Mouse (Mus musculus): ENCODE results near the gene Fkbp1a. TPM values are rescaled to one million over a fixed set of nuclear protein-coding genes. Genes with fewer than 3 reads are reported as not detected.

The Fkbp1a gene
- polyA plus RNA-seq, 1 experiment, result 37.1 TPM

DNA sequence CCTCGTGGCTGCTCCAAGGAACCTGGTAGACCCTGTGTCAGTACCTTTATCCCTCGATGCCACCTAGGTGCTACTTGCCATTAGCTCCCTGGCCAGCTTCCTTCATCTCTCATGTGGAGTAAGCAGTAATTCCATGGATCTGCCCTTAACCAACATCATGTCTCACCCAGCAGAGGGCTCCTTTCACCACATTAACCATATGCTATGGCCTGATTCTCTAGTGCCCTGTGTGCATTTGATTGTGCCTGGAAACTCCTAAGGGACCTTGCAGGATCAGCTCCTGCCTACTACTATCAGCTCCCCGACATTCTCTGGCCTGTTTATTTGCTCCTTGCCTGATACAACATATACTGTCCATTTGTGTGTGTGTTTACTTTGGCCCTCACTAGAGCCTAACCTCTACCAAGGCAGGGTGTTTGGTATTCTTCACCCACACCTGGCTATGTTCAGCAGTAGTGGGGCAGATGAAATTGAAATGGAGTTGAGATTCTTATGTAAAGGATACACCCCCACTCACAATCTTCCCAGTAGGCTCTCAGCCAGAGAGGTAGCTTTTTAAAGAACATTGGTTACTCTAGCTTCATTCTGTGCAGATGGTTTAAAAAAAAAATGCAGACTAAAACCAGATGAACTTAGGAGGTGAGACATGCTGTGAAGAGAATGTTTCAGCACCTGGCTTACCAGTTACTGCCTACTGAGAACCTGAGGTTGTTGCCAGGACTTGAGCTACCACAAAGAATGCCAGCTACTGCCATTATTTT, 28.6 kb upstream of the Fkbp1a start:
- H3K36me3 ChIP-seq (ENCODE audit: control insufficient read depth, insufficient read depth, low read length), result peaks cover 30% of the 10 kb centered on the region

DNA sequence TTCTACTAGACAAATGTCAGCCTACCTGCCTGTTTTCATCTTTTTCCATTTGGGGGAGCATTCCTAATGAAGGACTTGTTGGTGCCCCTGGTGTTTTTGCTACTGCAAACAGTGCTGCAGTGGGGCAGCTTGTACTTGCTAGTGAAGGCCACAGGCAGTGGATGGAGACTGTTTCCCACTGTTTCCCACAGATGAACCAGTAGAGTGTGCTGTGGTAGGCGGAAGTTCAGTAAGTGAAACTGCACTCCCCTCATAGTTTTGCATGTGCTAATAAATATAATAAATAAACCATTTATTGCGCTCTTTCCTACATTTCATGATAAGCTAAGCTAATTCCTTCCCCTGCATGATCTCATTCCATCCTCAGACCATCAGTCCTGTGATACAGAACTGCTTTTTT, 23.3 kb upstream of the Fkbp1a start:
- Histone ChIP-seq H3K27ac (ENCODE audit: insufficient read depth, low read length) (no peak overlapping the region), H3K36me3 (ENCODE audit: control insufficient read depth, insufficient read depth, low read length) (peaks cover 6% of the 10 kb centered on the region), H3K4me3 (ENCODE audit: extremely low read depth, insufficient read depth, insufficient read length) (no peak overlapping the region), H3K4me1 (ENCODE audit: control insufficient read depth, insufficient read depth, insufficient read length) (no peaks in the 10 kb centered on the region), H3K27me3 (ENCODE audit: control insufficient read depth, insufficient read depth, low read length) (no peaks in the 10 kb centered on the region)
- TF ChIP-seq CTCF (IDR thresholded peaks at IDR 0.05; ENCODE audit: extremely low read depth, insufficient read depth, insufficient read length, insufficient replicate concordance), result no peak
- no peak for TF ChIP-seq POLR2A (IDR thresholded peaks at IDR 0.05; ENCODE audit: low read depth, low read length)
- DNase-seq (ENCODE audit: low read depth in 1 of 2, low spot score in 2 of 2), result no peak
- 92% methylated on average over 2 of the region's 2 CpGs for WGBS

More for the DNA sequence above, 28.6 kb upstream of the Fkbp1a start:
- no peaks in the 10 kb centered on the region for H3K4me1 ChIP-seq (ENCODE audit: control insufficient read depth, insufficient read depth, insufficient read length)
- no peak overlapping the region for H3K27ac ChIP-seq (ENCODE audit: insufficient read depth, low read length)
- no peaks in the 10 kb centered on the region for H3K27me3 ChIP-seq (ENCODE audit: control insufficient read depth, insufficient read depth, low read length)
- 88% methylated on average over 3 of the region's 3 CpGs for whole genome bisulfite sequencing
- no peak for DNase-seq (ENCODE audit: low read depth in 1 of 2, low spot score in 2 of 2)
- TF ChIP-seq POLR2A (IDR thresholded peaks at IDR 0.05; ENCODE audit: low read depth, low read length) (no peak), CTCF (IDR thresholded peaks at IDR 0.05; ENCODE audit: extremely low read depth, insufficient read depth, insufficient read length, insufficient replicate concordance) (no peak)
- H3K4me3 ChIP-seq (ENCODE audit: extremely low read depth, insufficient read depth, insufficient read length), result no peak overlapping the region

DNA sequence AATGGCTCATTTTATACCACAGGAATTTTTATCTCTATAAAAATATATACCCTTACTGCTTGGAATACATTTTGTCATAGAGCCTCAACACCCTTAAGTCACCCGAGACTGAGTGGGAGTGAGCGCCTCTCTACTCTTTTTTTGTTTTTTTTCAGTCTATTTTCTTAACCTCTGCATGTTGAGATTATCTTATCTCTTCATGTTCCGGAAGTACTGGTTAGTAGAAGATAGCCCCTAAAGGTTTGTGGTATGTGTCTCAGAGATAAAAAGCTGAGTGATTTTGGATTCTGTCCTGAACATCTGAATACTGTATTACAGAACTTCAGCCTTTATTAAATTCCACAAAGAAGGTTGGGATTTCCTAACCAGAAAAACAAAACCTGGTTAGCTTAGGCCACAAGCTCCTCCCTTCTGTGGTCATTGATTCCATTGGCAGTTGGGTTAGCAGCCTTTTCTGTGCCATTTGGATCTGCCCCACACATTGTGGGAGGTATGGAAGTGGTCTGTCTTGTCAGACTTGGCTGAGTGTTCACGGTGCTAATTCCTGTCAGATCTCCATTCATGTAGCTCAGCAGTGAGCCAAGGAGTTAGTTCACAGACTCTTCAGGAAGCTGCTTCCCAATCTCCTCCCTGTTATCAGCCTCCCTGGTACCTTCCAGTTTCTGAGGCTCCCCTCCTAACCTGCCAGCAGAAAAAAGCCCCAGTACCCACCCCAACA, 17.8 kb upstream of the Fkbp1a start:
- 60% methylated on average over 4 of the region's 4 CpGs for WGBS
- DNase-seq (ENCODE audit: low read depth in 1 of 2, low spot score in 2 of 2), result no peak
- TF ChIP-seq CTCF (IDR thresholded peaks at IDR 0.05; ENCODE audit: extremely low read depth, insufficient read depth, insufficient read length, insufficient replicate concordance) (no peak), POLR2A (IDR thresholded peaks at IDR 0.05; ENCODE audit: low read depth, low read length) (no peak)
- Histone ChIP-seq H3K4me3 (ENCODE audit: extremely low read depth, insufficient read depth, insufficient read length) (no peak overlapping the region), H3K27me3 (ENCODE audit: control insufficient read depth, insufficient read depth, low read length) (no peaks in the 10 kb centered on the region), H3K4me1 (ENCODE audit: control insufficient read depth, insufficient read depth, insufficient read length) (no peaks in the 10 kb centered on the region), H3K27ac (ENCODE audit: insufficient read depth, low read length) (no peak overlapping the region), H3K36me3 (ENCODE audit: control insufficient read depth, insufficient read depth, low read length) (no peaks in the 10 kb centered on the region)

DNA sequence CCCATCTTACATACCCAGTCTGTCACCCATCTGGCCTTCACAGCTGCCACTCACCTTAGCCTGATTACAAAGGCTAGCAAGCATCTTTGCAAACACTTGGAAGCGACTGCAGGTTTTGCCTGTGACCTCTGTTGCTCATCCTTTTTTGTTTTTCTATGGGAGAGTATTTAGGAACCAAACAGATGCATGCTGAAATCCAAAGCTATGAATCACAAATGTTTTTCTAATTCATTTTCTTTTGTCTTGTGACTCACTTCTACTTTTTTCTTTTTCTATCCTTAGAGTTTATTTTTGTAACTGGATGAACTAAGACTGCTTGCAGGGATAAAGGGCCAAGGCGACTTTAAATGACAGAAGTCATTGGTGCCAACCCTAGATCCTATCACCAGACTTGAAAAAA, 16.8 kb upstream of the Fkbp1a start:
- 81% methylated on average over 2 of the region's 2 CpGs for WGBS
- Histone ChIP-seq H3K27me3 (ENCODE audit: control insufficient read depth, insufficient read depth, low read length) (no peaks in the 10 kb centered on the region), H3K4me1 (ENCODE audit: control insufficient read depth, insufficient read depth, insufficient read length) (no peaks in the 10 kb centered on the region; the same call in 1 of the 2 replicates), H3K4me3 (ENCODE audit: extremely low read depth, insufficient read depth, insufficient read length) (no peak overlapping the region), H3K36me3 (ENCODE audit: control insufficient read depth, insufficient read depth, low read length) (no peaks in the 10 kb centered on the region), H3K27ac (ENCODE audit: insufficient read depth, low read length) (no peak overlapping the region)
- DNase-seq (ENCODE audit: low read depth in 1 of 2, low spot score in 2 of 2), result no peak
- TF ChIP-seq POLR2A (IDR thresholded peaks at IDR 0.05; ENCODE audit: low read depth, low read length) (no peak), CTCF (IDR thresholded peaks at IDR 0.05; ENCODE audit: extremely low read depth, insufficient read depth, insufficient read length, insufficient replicate concordance) (no peak)

DNA sequence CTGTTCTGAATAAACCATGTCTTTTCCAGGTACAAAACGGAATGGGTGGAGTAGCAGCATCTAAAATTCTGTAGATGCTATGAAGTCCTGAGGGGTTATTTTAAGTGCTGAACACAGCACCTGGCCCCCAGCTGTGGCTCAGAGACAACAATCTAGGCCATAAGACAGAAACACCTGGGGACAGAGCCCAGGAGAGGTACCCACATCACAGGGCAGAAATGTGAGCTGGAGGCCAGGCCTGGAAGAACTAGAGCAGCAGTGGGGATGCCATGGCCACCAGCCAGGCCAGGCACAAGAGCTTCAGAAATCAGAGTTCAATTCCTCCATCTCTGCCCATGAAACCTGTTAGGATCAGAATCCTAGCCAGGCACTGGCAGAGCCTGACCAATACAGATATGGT, 14.2 kb upstream of the Fkbp1a start:
- Histone ChIP-seq H3K27me3 (ENCODE audit: control insufficient read depth, insufficient read depth, low read length) (no peaks in the 10 kb centered on the region), H3K4me3 (ENCODE audit: extremely low read depth, insufficient read depth, insufficient read length) (no peak overlapping the region), H3K36me3 (ENCODE audit: control insufficient read depth, insufficient read depth, low read length) (no peaks in the 10 kb centered on the region), H3K27ac (ENCODE audit: insufficient read depth, low read length) (no peak overlapping the region), H3K4me1 (ENCODE audit: control insufficient read depth, insufficient read depth, insufficient read length) (no peaks in the 10 kb centered on the region; the same call in 1 of the 2 replicates)
- 83% methylated on average over 1 of the region's 1 CpGs for WGBS
- no peak for DNase-seq (ENCODE audit: low read depth in 1 of 2, low spot score in 2 of 2)
- TF ChIP-seq POLR2A (IDR thresholded peaks at IDR 0.05; ENCODE audit: low read depth, low read length), result no peak
- no peak for TF ChIP-seq CTCF (IDR thresholded peaks at IDR 0.05; ENCODE audit: extremely low read depth, insufficient read depth, insufficient read length, insufficient replicate concordance)

DNA sequence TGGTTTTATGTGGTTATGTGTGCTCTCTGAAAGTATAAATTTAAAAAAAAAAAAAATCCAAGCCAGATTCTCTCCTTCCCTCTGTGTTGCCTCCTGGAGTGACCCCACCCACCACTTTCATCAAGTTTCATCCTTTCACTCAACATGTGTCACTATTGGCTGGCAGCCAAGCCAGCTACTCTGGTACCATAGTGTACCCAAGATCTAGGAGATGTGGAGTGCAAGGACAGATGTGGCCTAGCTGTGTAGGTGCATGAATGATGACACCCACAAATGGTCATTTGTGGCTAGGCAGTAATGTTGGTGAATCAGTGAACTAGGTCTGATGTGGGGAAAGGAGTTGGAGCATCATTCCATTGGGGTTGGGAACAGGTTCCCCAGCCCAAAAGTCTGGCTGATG, 13.1 kb upstream of the Fkbp1a start:
- no peaks in the 10 kb centered on the region for H3K36me3 ChIP-seq (ENCODE audit: control insufficient read depth, insufficient read depth, low read length)
- no peaks in the 10 kb centered on the region for H3K27me3 ChIP-seq (ENCODE audit: control insufficient read depth, insufficient read depth, low read length)
- DNase-seq (ENCODE audit: low read depth in 1 of 2, low spot score in 2 of 2), result no peak
- no peak for TF ChIP-seq CTCF (IDR thresholded peaks at IDR 0.05; ENCODE audit: extremely low read depth, insufficient read depth, insufficient read length, insufficient replicate concordance)
- TF ChIP-seq POLR2A (IDR thresholded peaks at IDR 0.05; ENCODE audit: low read depth, low read length), result no peak
- H3K27ac ChIP-seq (ENCODE audit: insufficient read depth, low read length), result no peak overlapping the region
- no peak overlapping the region for H3K4me3 ChIP-seq (ENCODE audit: extremely low read depth, insufficient read depth, insufficient read length)
- H3K4me1 ChIP-seq (ENCODE audit: control insufficient read depth, insufficient read depth, insufficient read length), result no peaks in the 10 kb centered on the region; the same call in 1 of the 2 replicates
